Comparison of ENCODE assay signal across 8 mouse cellular contexts in the genomic region with DNA sequence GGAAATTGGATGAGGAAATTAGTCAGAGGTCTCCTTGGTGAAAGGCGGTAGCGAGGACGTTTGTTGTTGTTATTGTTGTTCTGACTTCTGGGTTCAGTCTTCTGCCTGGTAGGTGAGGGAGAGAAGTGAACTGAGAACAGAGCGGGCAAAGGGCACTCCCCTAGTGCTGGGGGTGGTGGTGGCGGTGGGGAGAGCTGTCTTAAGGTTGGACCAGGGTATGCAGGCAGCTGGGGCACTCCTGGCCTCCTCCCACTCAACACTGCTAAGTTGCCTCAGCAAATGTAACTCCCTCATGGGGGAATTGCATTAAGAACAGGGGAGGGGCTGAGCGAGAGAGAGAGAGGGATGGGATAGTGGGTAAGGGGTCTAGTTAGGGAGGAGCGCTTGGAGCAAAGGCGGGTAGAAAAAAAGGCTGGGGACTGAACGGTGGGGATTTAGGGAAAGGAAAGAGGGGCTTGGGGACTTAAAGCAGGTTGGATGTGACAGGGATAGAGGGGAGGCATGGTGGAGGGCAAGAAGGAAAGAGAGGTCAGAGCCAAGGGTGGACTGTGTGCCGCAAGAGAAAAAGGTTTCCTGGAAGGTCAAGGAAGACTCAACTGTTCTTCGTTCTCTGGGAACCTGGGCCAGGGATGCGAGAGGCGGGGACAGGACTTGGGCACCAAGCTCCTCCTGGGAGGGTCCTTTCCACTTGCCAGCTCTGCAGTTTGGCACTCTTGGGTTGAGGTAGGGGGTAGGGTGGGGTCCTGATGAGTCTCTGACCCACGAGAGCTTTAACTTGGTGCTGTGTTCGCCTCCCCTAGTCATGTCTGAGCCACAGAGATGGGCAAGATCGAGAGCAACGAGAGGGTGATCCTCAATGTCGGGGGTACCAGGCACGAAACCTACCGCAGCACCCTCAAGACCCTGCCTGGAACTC. TPM values are rescaled to one million over a fixed set of nuclear protein-coding genes. Genes with fewer than 3 reads are reported as not detected.
A peak's percentile ranks its signal among the peaks of the same experiment; 100 is the strongest.
DNase-seq lines count a peak whose midpoint lies in the region; ATAC-seq lines count a peak whose summit lies in the region.

A gene (plus strand): TSS at position 235 of the 916 bp plus-strand sequence.

- H3K9ac ChIP-seq in lung, embryonic 15.5 days, result peak within 1 kb of the TSS; percentile 23
- H3K9ac ChIP-seq in embryonic facial prominence, embryonic 15.5 days, result peak within 1 kb of the TSS; percentile 15; the same call in 1 of the 2 replicates
- peak within 1 kb of the TSS; percentile 21; the same call in 1 of the 2 replicates for H3K9ac ChIP-seq in limb, embryonic 15.5 days

- DNase-seq in lung, adult 18-20 months, result no peak
- peak; percentile 30 for DNase-seq in kidney, adult 11 months
- peak; percentile 10 for DNase-seq in right cerebral cortex, postnatal 25 days
- DNase-seq in ovary, postnatal 10 days (ENCODE audit: low spot score), result no peak
- DNase-seq in thymus, adult 18-20 months, result no peak

- peak within 1 kb of the TSS; percentile 43 for H3K4me3 ChIP-seq in lung, embryonic 15.5 days
- H3K4me3 ChIP-seq in embryonic facial prominence, embryonic 15.5 days (replicated peaks), result peak within 1 kb of the TSS; percentile 50
- H3K4me3 ChIP-seq in limb, embryonic 15.5 days, result peak within 1 kb of the TSS; percentile 44

- WGBS in lung, embryonic 15.5 days, result 3% methylated on average over 20 of the region's 20 CpGs
- WGBS in embryonic facial prominence, embryonic 15.5 days, result under 1% methylated on average over 20 of the region's 20 CpGs
- WGBS in limb, embryonic 15.5 days, result 2% methylated on average over 20 of the region's 20 CpGs

- peaks cover 45% of the 10 kb centered on the region for H3K27me3 ChIP-seq in lung, embryonic 15.5 days
- H3K27me3 ChIP-seq in embryonic facial prominence, embryonic 15.5 days, result peaks cover 49% of the 10 kb centered on the region
- H3K27me3 ChIP-seq in limb, embryonic 15.5 days, result peaks cover 61% of the 10 kb centered on the region

- no peaks in the 10 kb centered on the region for H3K36me3 ChIP-seq in lung, embryonic 15.5 days
- H3K36me3 ChIP-seq in embryonic facial prominence, embryonic 15.5 days, result no peaks in the 10 kb centered on the region
- no peaks in the 10 kb centered on the region for H3K36me3 ChIP-seq in limb, embryonic 15.5 days

- no peaks in the 10 kb centered on the region for H3K9me3 ChIP-seq in lung, embryonic 15.5 days
- H3K9me3 ChIP-seq in embryonic facial prominence, embryonic 15.5 days (replicated peaks), result no peaks in the 10 kb centered on the region
- H3K9me3 ChIP-seq in limb, embryonic 15.5 days, result no peaks in the 10 kb centered on the region

- H3K4me1 ChIP-seq in lung, embryonic 15.5 days, result peaks cover 17% of the 10 kb centered on the region
- peaks cover 22% of the 10 kb centered on the region for H3K4me1 ChIP-seq in embryonic facial prominence, embryonic 15.5 days
- H3K4me1 ChIP-seq in limb, embryonic 15.5 days, result peaks cover 23% of the 10 kb centered on the region

- no peak within 1 kb of the TSS for H3K27ac ChIP-seq in lung, embryonic 15.5 days
- H3K27ac ChIP-seq in embryonic facial prominence, embryonic 15.5 days (replicated peaks), result no peak within 1 kb of the TSS
- H3K27ac ChIP-seq in limb, embryonic 15.5 days, result no peak within 1 kb of the TSS

- 0 out of 2 replicates have a peak, but pooled peaks have one; percentile 35 for ATAC-seq in lung, embryonic 15.5 days (ENCODE audit: borderline replicate concordance, extremely low read depth, low FRiP score, low TSS enrichment)
- peak; percentile 40; the same call in 1 of the 2 replicates for ATAC-seq in embryonic facial prominence, embryonic 15.5 days (ENCODE audit: insufficient number of reproducible peaks, low FRiP score, low TSS enrichment, low read depth)
- ATAC-seq in limb, embryonic 15.5 days (ENCODE audit: insufficient number of reproducible peaks, low FRiP score, low TSS enrichment, low read depth), result no peak

- H3K4me2 ChIP-seq in lung, embryonic 15.5 days, result peak within 1 kb of the TSS; percentile 96
- peak within 1 kb of the TSS; percentile 92 for H3K4me2 ChIP-seq in embryonic facial prominence, embryonic 15.5 days (replicated peaks)
- H3K4me2 ChIP-seq in limb, embryonic 15.5 days, result peak within 1 kb of the TSS; percentile 90

RNA-seq across cellular contexts. Expression of the gene that starts here (rescaled TPM):
- polyA plus RNA-seq in lung, embryonic 15.5 days (2015; fragmentation: Nextera tagmentation; extraction: Ambion mirVana), result 0.26 and 0.55 TPM in 2 replicates
- polyA plus RNA-seq in embryonic facial prominence, embryonic 15.5 days (2015; fragmentation: Nextera tagmentation; extraction: Ambion mirVana), result 1.1 and 1.2 TPM in 2 replicates
- polyA plus RNA-seq in limb, embryonic 15.5 days (2015; fragmentation: Nextera tagmentation; extraction: Ambion mirVana), result 0.42 and 0.51 TPM in 2 replicates

Comparison
In these comparisons a context has a peak if more than half of its experiments do, and no peak if none do; other contexts are left out.
1. Peak in ATAC-seq, H3K4me3 ChIP-seq, H3K9ac ChIP-seq and H3K4me2 ChIP-seq in lung, embryonic 15.5 days; RNA of the gene not detected or under 1 TPM.
2. DNase-seq: peak in kidney, adult 11 months (single experiment) and right cerebral cortex, postnatal 25 days (single experiment); none in lung, adult 18-20 months (0 of 2), ovary, postnatal 10 days (single experiment) and thymus, adult 18-20 months (0 of 2).
3. Peak in every context shown above with its lines, with median percentiles within 50 percentile points of each other: H3K4me2 ChIP-seq, H3K4me3 ChIP-seq and H3K9ac ChIP-seq.